Comparison of ENCODE assay signal across 32 mouse cellular contexts in the genomic region with DNA sequence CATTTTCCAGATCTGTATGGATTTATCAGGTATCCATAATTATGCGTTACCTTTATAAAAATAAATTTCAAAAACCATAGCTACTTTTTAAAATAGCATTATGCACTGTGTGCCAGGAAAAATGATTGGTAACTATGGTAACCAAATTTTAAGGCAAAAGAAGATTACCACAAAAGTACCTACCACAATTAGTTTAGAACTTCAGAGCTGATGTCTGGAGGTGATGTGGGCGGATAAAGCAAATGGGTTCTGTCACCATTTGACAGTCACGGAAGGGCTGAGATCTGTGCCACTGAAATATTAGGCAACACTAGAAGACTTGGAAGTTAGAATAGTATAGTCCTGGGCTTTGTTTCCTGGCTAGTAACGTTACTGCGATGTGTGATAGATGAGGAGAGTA. TPM values are rescaled to one million over a fixed set of nuclear protein-coding genes. Genes with fewer than 3 reads are reported as not detected.
"Had no signal": no experiment of that assay in that cellular context is flagged by ENCODE, and none has a peak within 500 bp of the region (broad histone marks: within the 10 kb centered on the region; RNA-seq: fewer than 3 reads in every experiment).

No protein-coding gene starts in this region.

- DNase-seq: heart, postnatal 10 days; heart, postnatal 14 days; heart, postnatal 36 days; heart, postnatal 4 days; kidney, adult 11 months; kidney, adult 18-20 months; kidney, adult 2 months; kidney, adult 8-10 months; kidney, adult 9 months; kidney, postnatal 10 days; kidney, postnatal 14 days; kidney, postnatal 25 days; kidney, postnatal 36 days; kidney, postnatal 4 days; layer of hippocampus, adult 9-11 months; layer of hippocampus, postnatal 36 days had no signal

- H3K4me3 ChIP-seq: heart, embryonic 10.5 days; heart, embryonic 12.5 days; heart, embryonic 13.5 days; heart, embryonic 15.5 days; hindbrain, embryonic 10.5 days; hindbrain, embryonic 12.5 days; hindbrain, embryonic 13.5 days; hindbrain, embryonic 15.5 days; intestine, embryonic 15.5 days; kidney, embryonic 15.5 days; left cerebral cortex, adult 2 months had no signal

- H3K27ac ChIP-seq: heart, embryonic 10.5 days; heart, embryonic 13.5 days; heart, embryonic 15.5 days; hindbrain, embryonic 10.5 days; hindbrain, embryonic 12.5 days; hindbrain, embryonic 13.5 days; hindbrain, embryonic 14.5 days; hindbrain, embryonic 15.5 days; hindbrain, postnatal 0 days; intestine, embryonic 15.5 days; kidney, embryonic 15.5 days; kidney, postnatal 0 days had no signal

RNA-seq across cellular contexts. Expression of a gene that starts 26.6 kb away (rescaled TPM):
- total RNA-seq: heart, postnatal 10 days; heart, postnatal 14 days; heart, postnatal 25 days; heart, postnatal 36 days; heart, postnatal 4 days; hematopoietic stem cell, adult 5-6 weeks had no signal
